Mouse (Mus musculus) hindbrain, embryonic 13.5 days (tissue): Measurements from ENCODE around the gene Aspg. TPM values are rescaled to one million over a fixed set of nuclear protein-coding genes. Genes with fewer than 3 reads are reported as not detected.

Experiments
- ATAC-seq: fragments of 200-750 bp; cut with Nextera tagmentation; 2 replicates; pipeline ENCODE4 v1.8.0; 2017; ENCODE audit warnings: moderate TSS enrichment; ENCODE audit not compliant: low FRiP score
- H3K27ac ChIP-seq: fragments of 300-500 bp; sonication (generic); 2 replicates; pipeline ENCODE4 v1.5.1; 2015; ENCODE audit warnings: inconsistent platforms, mild to moderate bottlenecking, moderate library complexity
- H3K27me3 ChIP-seq: fragments of 300-500 bp; sonication (generic); 2 replicates; pipeline ENCODE4 v1.6.1; 2015; ENCODE audit warnings: mild to moderate bottlenecking, inconsistent platforms
- H3K36me3 ChIP-seq: fragments of 300-500 bp; sonication (generic); 2 replicates; pipeline ENCODE4 v1.6.1; 2015; ENCODE audit warnings: mild to moderate bottlenecking, inconsistent platforms
- H3K4me1 ChIP-seq: fragments of 300-500 bp; sonication (generic); replicated peaks from 2 replicates; pipeline ENCODE4 v1.6.1; 2015; ENCODE audit warnings: inconsistent platforms
- H3K4me2 ChIP-seq: fragments of 300-500 bp; sonication (generic); 2 replicates; pipeline ENCODE4 v1.6.1; 2015; ENCODE audit warnings: inconsistent platforms, mild to moderate bottlenecking, moderate library complexity
- H3K4me3 ChIP-seq: fragments of 300-500 bp; sonication (generic); 2 replicates; pipeline ENCODE4 v1.5.1; 2015; ENCODE audit warnings: mild to moderate bottlenecking, inconsistent platforms
- H3K9ac ChIP-seq: fragments of 300-500 bp; sonication (generic); 2 replicates; pipeline ENCODE4 v1.6.1; 2015; ENCODE audit warnings: mild to moderate bottlenecking, inconsistent platforms
- H3K9me3 ChIP-seq: fragments of 300-500 bp; sonication (generic); 2 replicates; pipeline ENCODE4 v1.6.1; 2016; ENCODE audit warnings: inconsistent platforms
- WGBS: fragments of 180-500 bp; shearing (Covaris S2); methylation state at CpG from one replicate; pipeline ENCODE4 v1.1.7; 2015; 5-methylcytosine and 5-hydroxymethylcytosine counted together
- microRNA counts: library from miRNA; unstranded; fragments of <30 nt; microRNA quantifications from one replicate; lab custom pipeline; 2016
- microRNA-seq: library from miRNA; unstranded; fragments of <30 nt; microRNA quantifications from one replicate; pipeline ENCODE4, GENCODE M21; 2016
- polyA plus RNA-seq: library from polyadenylated mRNA; unstranded; fragments of >200 nt; fragmentation: Nextera tagmentation; extraction: Ambion mirVana; gene quantifications from 2 replicates; pipeline ENCODE4 v1.2.1, GENCODE M21; 2015

Aspg gene
- polyA plus RNA-seq, 1 experiment from 2014 or later, result 0.27 TPM

- Histone ChIP-seq H3K9me3 (no peaks in the 10 kb centered on the region), H3K4me3 (no peak overlapping the region), H3K4me1 (peaks cover 63% of the 10 kb centered on the region), H3K27ac (0 out of 2 replicates have a peak overlapping the region, but pooled peaks have one; percentile 23), H3K4me2 (no peak overlapping the region), H3K9ac (peak overlapping the region; percentile 29; the same call in 1 of the 2 replicates), H3K36me3 (no peaks in the 10 kb centered on the region), H3K27me3 (peaks cover 66% of the 10 kb centered on the region)
- ATAC-seq, result no peak
- WGBS, result 42% methylated on average over 6 of the region's 6 CpGs
Measured at GRCm38 (mm10) chr12:112156804-112157203, 50.3 kb downstream of the Aspg start.

DNA sequence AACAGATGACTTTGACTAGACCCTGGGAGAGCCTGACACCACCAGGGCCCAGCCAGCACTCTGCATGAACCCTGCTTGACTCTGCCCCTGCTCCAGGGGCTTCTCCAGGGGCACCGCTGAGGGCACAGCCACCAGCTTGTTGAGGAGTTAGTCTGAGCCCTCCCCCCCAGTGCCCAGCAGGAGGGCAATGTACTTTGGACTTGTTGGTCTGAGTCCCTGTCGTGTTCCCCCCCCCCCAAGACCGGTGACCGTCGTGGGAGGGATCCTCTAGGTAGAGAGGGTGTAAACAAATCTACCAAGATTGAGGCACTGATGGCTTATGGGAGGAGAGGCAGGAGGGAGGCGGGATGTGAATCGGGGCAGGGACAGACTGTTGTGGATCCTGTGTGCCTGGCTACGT, 51.8 kb downstream of the Aspg start:
- Histone ChIP-seq H3K36me3 (no peaks in the 10 kb centered on the region), H3K9ac (no peak overlapping the region), H3K4me3 (no peak overlapping the region), H3K4me1 (peaks cover 76% of the 10 kb centered on the region), H3K27me3 (peaks cover 63% of the 10 kb centered on the region), H3K4me2 (no peak overlapping the region), H3K9me3 (no peaks in the 10 kb centered on the region), H3K27ac (no peak overlapping the region)
- WGBS, result 69% methylated on average over 8 of the region's 8 CpGs
- no peak for ATAC-seq

DNA sequence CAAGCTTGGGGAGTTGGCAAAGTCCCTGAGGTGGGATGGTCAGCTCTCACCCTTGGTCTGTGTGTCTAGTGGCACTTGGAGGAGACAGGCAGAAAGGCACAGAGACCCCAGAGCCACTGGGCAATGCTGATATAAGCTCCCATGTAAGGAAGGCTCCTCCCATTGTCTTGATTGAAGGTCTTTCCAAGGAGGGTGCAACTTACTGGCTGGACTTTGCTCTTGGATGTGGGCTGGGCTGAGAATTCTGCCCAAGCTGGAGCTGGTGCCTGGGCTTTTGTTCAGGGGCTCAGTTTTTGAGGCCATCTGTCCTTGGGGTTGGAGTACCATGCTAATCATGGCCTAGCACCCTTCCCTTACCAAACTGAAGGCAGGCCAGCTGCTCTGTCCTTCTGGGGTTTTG, 52.3 kb downstream of the Aspg start:
- Histone ChIP-seq H3K4me2 (no peak overlapping the region), H3K9me3 (no peaks in the 10 kb centered on the region), H3K36me3 (no peaks in the 10 kb centered on the region), H3K4me3 (no peak overlapping the region), H3K27ac (no peak overlapping the region), H3K4me1 (peaks cover 76% of the 10 kb centered on the region), H3K9ac (no peak overlapping the region), H3K27me3 (peaks cover 59% of the 10 kb centered on the region)
- no peak for ATAC-seq

GRCm38 (mm10) chr12:112163981-112164839, 57.7 kb downstream of the Aspg start:
- peaks cover 75% of the 10 kb centered on the region for H3K4me1 ChIP-seq
- ATAC-seq, result peak; percentile 49
- H3K4me3 ChIP-seq, result no peak overlapping the region
- no peaks in the 10 kb centered on the region for H3K36me3 ChIP-seq
- peak overlapping the region; percentile 58; the same call in 1 of the 2 replicates for H3K9ac ChIP-seq
- H3K4me2 ChIP-seq, result no peak overlapping the region
- H3K27ac ChIP-seq, result peak overlapping the region; percentile 69
- peaks cover 44% of the 10 kb centered on the region for H3K27me3 ChIP-seq
- WGBS, result 11% methylated on average over 16 of the region's 16 CpGs
- H3K9me3 ChIP-seq, result no peaks in the 10 kb centered on the region

DNA sequence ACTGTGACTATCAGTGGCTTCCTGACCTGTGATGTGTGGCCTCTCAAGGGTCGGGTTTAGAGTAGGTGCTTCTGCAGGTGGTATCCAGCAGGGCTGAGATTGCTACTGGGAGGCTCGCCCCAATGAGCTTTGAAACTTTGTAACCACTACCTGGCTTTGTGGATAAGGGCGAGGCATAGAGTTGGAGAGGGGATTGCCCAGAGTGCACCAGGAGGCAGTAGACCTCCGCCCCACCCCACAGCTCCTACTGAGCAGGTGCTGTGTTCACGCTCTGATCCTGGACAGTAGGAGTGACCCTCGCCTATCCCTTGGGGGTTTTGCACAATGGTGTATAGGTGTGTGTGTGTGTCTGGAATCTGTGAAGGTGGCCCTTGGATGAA, 58.4 kb downstream of the Aspg start:
- Histone ChIP-seq H3K9me3 (no peaks in the 10 kb centered on the region), H3K4me2 (no peak overlapping the region), H3K36me3 (no peaks in the 10 kb centered on the region), H3K4me3 (no peak overlapping the region), H3K27ac (peak overlapping the region; percentile 1; the same call in 1 of the 2 replicates), H3K9ac (no peak overlapping the region), H3K4me1 (peaks cover 80% of the 10 kb centered on the region), H3K27me3 (peaks cover 41% of the 10 kb centered on the region)
- WGBS, result 64% methylated on average over 6 of the region's 6 CpGs
- no peak for ATAC-seq

- Histone ChIP-seq H3K4me1 (peaks cover 72% of the 10 kb centered on the region), H3K36me3 (peaks cover 3% of the 10 kb centered on the region), H3K4me2 (no peak overlapping the region), H3K9ac (0 out of 2 replicates have a peak overlapping the region, but pooled peaks have one; percentile 8), H3K4me3 (no peak overlapping the region), H3K27me3 (peaks cover 29% of the 10 kb centered on the region), H3K9me3 (no peaks in the 10 kb centered on the region), H3K27ac (peak overlapping the region; percentile 85; the same call in 1 of the 2 replicates)
- 61% methylated on average over 5 of the region's 5 CpGs for WGBS
- no peak for ATAC-seq
Measured at GRCm38 (mm10) chr12:112169240-112169639, 62.8 kb downstream of the Aspg start.

DNA sequence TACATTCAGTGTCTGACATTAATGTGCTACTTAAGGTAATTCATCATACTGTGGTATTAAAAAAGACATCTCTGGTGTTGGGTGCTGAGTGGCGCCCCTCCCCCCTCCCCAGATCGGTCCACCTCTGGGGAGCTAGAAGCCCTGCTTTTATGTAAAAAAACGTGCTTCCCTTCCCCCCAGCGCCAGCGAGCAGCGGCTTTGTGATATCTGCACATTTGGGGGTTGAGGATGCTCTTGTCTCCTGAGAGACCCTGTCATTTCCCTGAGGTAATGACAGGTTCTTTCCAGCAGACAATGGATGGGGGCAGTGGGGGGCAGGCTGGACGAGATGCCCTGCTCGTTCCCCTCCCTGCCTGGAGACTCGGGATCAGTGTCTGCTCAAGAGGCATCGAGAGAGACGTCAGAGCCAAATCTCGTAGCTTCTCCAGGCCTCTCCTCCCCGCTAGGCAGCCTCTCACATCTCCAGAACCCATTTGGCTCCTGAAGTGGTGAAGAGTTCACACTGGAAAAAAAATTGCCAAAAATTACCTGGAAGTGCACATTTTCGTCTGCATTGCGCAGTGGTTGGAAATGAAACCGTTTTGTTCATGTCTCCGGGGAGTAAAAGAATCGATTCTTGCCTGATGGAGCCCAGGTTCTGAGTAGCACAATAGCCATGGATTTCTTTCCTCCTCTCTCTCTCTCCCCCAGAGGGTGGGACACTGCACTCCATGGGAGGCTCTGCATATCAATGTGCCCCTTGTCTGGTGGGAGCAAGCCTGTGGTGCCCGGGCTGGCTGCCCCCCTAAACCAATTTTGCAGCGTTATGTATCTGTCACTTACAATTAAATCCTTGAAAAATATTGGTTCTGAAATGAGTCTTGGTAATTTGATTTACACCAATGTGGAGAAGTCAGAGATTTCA, 64.4 kb downstream of the Aspg start:
- Histone ChIP-seq H3K4me2 (peak overlapping the region; percentile 28; the same call in 1 of the 2 replicates), H3K36me3 (peaks cover 20% of the 10 kb centered on the region), H3K27ac (peak overlapping the region; percentile 85), H3K4me3 (no peak overlapping the region), H3K9ac (peak overlapping the region; percentile 49), H3K9me3 (no peaks in the 10 kb centered on the region), H3K4me1 (peaks cover 58% of the 10 kb centered on the region), H3K27me3 (peaks cover 34% of the 10 kb centered on the region)
- WGBS, result 19% methylated on average over 20 of the region's 20 CpGs
- 0 out of 2 replicates have a peak, but pooled peaks have one; percentile 22 for ATAC-seq

- H3K9me3 ChIP-seq, result no peaks in the 10 kb centered on the region
- H3K36me3 ChIP-seq, result peaks cover 27% of the 10 kb centered on the region
- H3K27ac ChIP-seq, result peak overlapping the region; percentile 85
- H3K4me2 ChIP-seq, result peak overlapping the region; percentile 28; the same call in 1 of the 2 replicates
- 96% methylated on average over 1 of the region's 1 CpGs for WGBS
- peaks cover 51% of the 10 kb centered on the region for H3K4me1 ChIP-seq
- no peak for ATAC-seq
- no peak overlapping the region for H3K4me3 ChIP-seq
- 0 out of 2 replicates have a peak overlapping the region, but pooled peaks have one; percentile 49 for H3K9ac ChIP-seq
- H3K27me3 ChIP-seq, result peaks cover 31% of the 10 kb centered on the region
Measured at GRCm38 (mm10) chr12:112171657-112172056, 65.2 kb downstream of the Aspg start.

- WGBS, result 67% methylated on average over 8 of the region's 8 CpGs
- no peak overlapping the region for H3K4me3 ChIP-seq
- H3K9me3 ChIP-seq, result no peaks in the 10 kb centered on the region
- H3K4me1 ChIP-seq, result peaks cover 49% of the 10 kb centered on the region
- H3K4me2 ChIP-seq, result no peak overlapping the region
- H3K27ac ChIP-seq, result peak overlapping the region; percentile 85; the same call in 1 of the 2 replicates
- no peak overlapping the region for H3K9ac ChIP-seq
- peaks cover 32% of the 10 kb centered on the region for H3K36me3 ChIP-seq
- H3K27me3 ChIP-seq, result peaks cover 31% of the 10 kb centered on the region
- ATAC-seq, result no peak
Measured at GRCm38 (mm10) chr12:112172214-112172613, 65.7 kb downstream of the Aspg start.

MicroRNAs within 50 kb of the gene (microRNA counts, 519-probe panel; counts per million panel counts)
- 2,726 counts per million, percentile 26 among the panel's probes with 10 or more counts for microRNA mmu-miR-203 (lab: Ali Mortazavi, UCI)

Small RNA genes within 50 kb of the gene (microRNA-seq; reads per million reads assigned to microRNA genes)
- 547 reads per million, percentile 71 among the genes with 10 or more reads in this experiment for gene Mir203
- not detected for gene Mir3073a
- gene Mir3073b, result not detected

Other genes with a start within 250 kb of the Aspg start
- gene Ppp1r13b, start 198.6 kb upstream of the Aspg start, polyA plus RNA-seq, result 23.0 and 25.5 TPM in 2 replicates
- 734 and 738 TPM in 2 replicates for gene Atp5mpl, start 139.7 kb upstream of the Aspg start, polyA plus RNA-seq
- 0.38 and 0.48 TPM in 2 replicates for gene Tdrd9, start 135.1 kb upstream of the Aspg start, polyA plus RNA-seq
- not detected in 2 replicates for gene Rd3l, start 125.4 kb upstream of the Aspg start, polyA plus RNA-seq
- 3.8 and 4.4 TPM in 2 replicates for gene Kif26a, start 39.5 kb downstream of the Aspg start, polyA plus RNA-seq